Mouse (Mus musculus) midbrain, embryonic 11.5 days (tissue): ENCODE results near the gene Ercc1. TPM values are rescaled to one million over a fixed set of nuclear protein-coding genes. Genes with fewer than 3 reads are reported as not detected.

ENCODE experiments used
- ATAC-seq: fragments of 200-750 bp; cut with Nextera tagmentation; 2 replicates; pipeline ENCODE4 v1.8.0; 2017; ENCODE audit warnings: moderate TSS enrichment, moderate library complexity; ENCODE audit not compliant: low FRiP score
- DNase-seq: peaks from one replicate; pipeline ENCODE4 v3.0.0; 2015; ENCODE audit warnings: low spot score; ENCODE audit errors: missing footprints
- H3K27ac ChIP-seq: fragments of 300-500 bp; sonication (generic); 2 replicates; pipeline ENCODE4 v1.5.1; 2014; ENCODE audit warnings: low read depth, low read length
- H3K27me3 ChIP-seq: fragments of 300-500 bp; sonication (generic); 2 replicates; pipeline ENCODE4 v1.6.1; 2014; ENCODE audit warnings: mild to moderate bottlenecking, low read length, moderate library complexity, mixed read lengths; ENCODE audit not compliant: control insufficient read depth, insufficient read depth
- H3K36me3 ChIP-seq: fragments of 300-500 bp; sonication (generic); 2 replicates; pipeline ENCODE4 v1.6.1; 2014; ENCODE audit warnings: mild to moderate bottlenecking, low read length, moderate library complexity, mixed read lengths; ENCODE audit not compliant: control insufficient read depth, insufficient read depth
- H3K4me1 ChIP-seq: fragments of 300-500 bp; sonication (generic); 2 replicates; pipeline ENCODE4 v1.6.1; 2014; ENCODE audit warnings: low read length; ENCODE audit not compliant: control insufficient read depth, insufficient read depth
- H3K4me2 ChIP-seq: fragments of 300-500 bp; sonication (generic); 2 replicates; pipeline ENCODE4 v1.6.1; 2014; ENCODE audit warnings: mild to moderate bottlenecking, moderate library complexity
- H3K4me3 ChIP-seq: fragments of 300-500 bp; sonication (generic); 2 replicates; pipeline ENCODE4 v1.5.1; 2014; ENCODE audit warnings: low read depth, low read length
- H3K9ac ChIP-seq: fragments of 300-500 bp; sonication (generic); 2 replicates; pipeline ENCODE4 v1.6.1; 2014; ENCODE audit warnings: low read length
- H3K9me3 ChIP-seq: fragments of 300-500 bp; sonication (generic); 2 replicates; pipeline ENCODE4 v1.6.1; 2016; ENCODE audit warnings: low read length; ENCODE audit not compliant: control insufficient read depth
- WGBS: fragments of 180-500 bp; shearing (Covaris S2); extraction: QIAGEN DNeasy Blood & Tissue Kit; methylation state at CpG from one replicate; pipeline ENCODE4 v1.1.7; 2014; 5-methylcytosine and 5-hydroxymethylcytosine counted together
- polyA plus RNA-seq: library from polyadenylated mRNA; unstranded; fragments of >200 nt; fragmentation: Nextera tagmentation; extraction: Ambion mirVana; gene quantifications from 2 replicates; pipeline ENCODE4 v1.2.1, GENCODE M21; 2014

Ercc1 gene
- polyA plus RNA-seq, 1 experiment from 2014 or later: 111 TPM

GRCm38 (mm10) chr7:19363881-19364280 is 19.3 kb downstream of the Ercc1 start:
- no peak overlapping the region for H3K9ac ChIP-seq
- no peak overlapping the region for H3K4me2 ChIP-seq
- DNase-seq (peak; percentile 96), ATAC-seq (no peak)
- H3K27me3 ChIP-seq: no peaks in the 10 kb centered on the region
- 3% methylated on average over 18 of the region's 18 CpGs for WGBS
- no peaks in the 10 kb centered on the region for H3K36me3 ChIP-seq
- H3K4me3 ChIP-seq: no peak overlapping the region
- no peak overlapping the region for H3K27ac ChIP-seq
- peaks cover 18% of the 10 kb centered on the region for H3K4me1 ChIP-seq
- no peaks in the 10 kb centered on the region for H3K9me3 ChIP-seq

GRCm38 (mm10) chr7:19365376-19365775 is 20.8 kb downstream of the Ercc1 start:
- no peak overlapping the region for H3K27ac ChIP-seq
- H3K4me3 ChIP-seq: no peak overlapping the region
- H3K4me1 ChIP-seq: peaks cover 18% of the 10 kb centered on the region
- no peak overlapping the region for H3K4me2 ChIP-seq
- H3K27me3 ChIP-seq: no peaks in the 10 kb centered on the region
- H3K9me3 ChIP-seq: no peaks in the 10 kb centered on the region
- no peak for DNase-seq
- no peaks in the 10 kb centered on the region for H3K36me3 ChIP-seq
- ATAC-seq: no peak
- WGBS: 75% methylated on average over 4 of the region's 4 CpGs
- no peak overlapping the region for H3K9ac ChIP-seq

GRCm38 (mm10) chr7:19368380-19368779 is 23.8 kb downstream of the Ercc1 start:
- Histone ChIP-seq H3K27me3 (no peaks in the 10 kb centered on the region), H3K36me3 (no peaks in the 10 kb centered on the region), H3K4me3 (no peak overlapping the region), H3K4me1 (no peaks in the 10 kb centered on the region; the same call in 1 of the 2 replicates), H3K27ac (no peak overlapping the region), H3K9me3 (no peaks in the 10 kb centered on the region), H3K4me2 (no peak overlapping the region), H3K9ac (no peak overlapping the region)
- DNase-seq (peak; percentile 75), ATAC-seq (no peak)
- 25% methylated on average over 16 of the region's 16 CpGs for WGBS

GRCm38 (mm10) chr7:19369823-19370425 is 25.3 kb downstream of the Ercc1 start:
- Histone ChIP-seq H3K36me3 (no peaks in the 10 kb centered on the region), H3K4me3 (peak overlapping the region; percentile 37), H3K4me1 (no peaks in the 10 kb centered on the region), H3K27me3 (no peaks in the 10 kb centered on the region), H3K27ac (no peak overlapping the region), H3K9ac (peak overlapping the region; percentile 71), H3K4me2 (peak overlapping the region; percentile 50), H3K9me3 (no peaks in the 10 kb centered on the region)
- DNase-seq: peak; percentile 98
- WGBS: 11% methylated on average over 46 of the region's 46 CpGs
- peak; percentile 91 for ATAC-seq

GRCm38 (mm10) chr7:19373367-19373766 is 28.8 kb downstream of the Ercc1 start:
- H3K36me3 ChIP-seq: no peaks in the 10 kb centered on the region; the same call in 1 of the 2 replicates
- WGBS: 82% methylated on average over 2 of the region's 2 CpGs

GRCm38 (mm10) chr7:19375368-19375767 is 30.8 kb downstream of the Ercc1 start:
- H3K36me3 ChIP-seq: no peaks in the 10 kb centered on the region; the same call in 1 of the 2 replicates
- no peak overlapping the region for H3K27ac ChIP-seq
- H3K9ac ChIP-seq: no peak overlapping the region
- no peaks in the 10 kb centered on the region for H3K4me1 ChIP-seq
- no peak overlapping the region for H3K4me2 ChIP-seq
- ATAC-seq (no peak), DNase-seq (peak; percentile 31)
- H3K27me3 ChIP-seq: no peaks in the 10 kb centered on the region
- no peaks in the 10 kb centered on the region for H3K9me3 ChIP-seq
- WGBS: 83% methylated on average over 18 of the region's 18 CpGs
- H3K4me3 ChIP-seq: no peak overlapping the region

More at GRCm38 (mm10) chr7:19373367-19373766, 28.8 kb downstream of the Ercc1 start:
- no peak for ATAC-seq
- H3K4me2 ChIP-seq: no peak overlapping the region
- no peak overlapping the region for H3K4me3 ChIP-seq
- H3K9ac ChIP-seq: no peak overlapping the region
- no peaks in the 10 kb centered on the region for H3K4me1 ChIP-seq
- no peaks in the 10 kb centered on the region for H3K9me3 ChIP-seq
- H3K27ac ChIP-seq: no peak overlapping the region
- DNase-seq: no peak
- H3K27me3 ChIP-seq: no peaks in the 10 kb centered on the region

- Histone ChIP-seq H3K36me3 (no peaks in the 10 kb centered on the region; the same call in 1 of the 2 replicates), H3K27me3 (no peaks in the 10 kb centered on the region), H3K4me1 (no peaks in the 10 kb centered on the region), H3K4me2 (no peak overlapping the region), H3K27ac (no peak overlapping the region), H3K4me3 (no peak overlapping the region), H3K9ac (no peak overlapping the region), H3K9me3 (no peaks in the 10 kb centered on the region)
- 83% methylated on average over 4 of the region's 4 CpGs for WGBS
- ATAC-seq (no peak), DNase-seq (peak; percentile 59)
Observed at GRCm38 (mm10) chr7:19376019-19376418, 31.4 kb downstream of the Ercc1 start.

GRCm38 (mm10) chr7:19378049-19378448 is 33.5 kb downstream of the Ercc1 start:
- ATAC-seq: no peak
- 66% methylated on average over 8 of the region's 8 CpGs for WGBS
- H3K4me1 ChIP-seq: peaks cover 7% of the 10 kb centered on the region

GRCm38 (mm10) chr7:19381377-19382165 is 37.0 kb downstream of the Ercc1 start, which contains the start of gene Ercc2:
TSS of gene Ercc2 (plus strand) at chr7:19382010.
- DNase-seq: peak; percentile 100
- no peak within 1 kb of the TSS; the same call in 1 of the 2 replicates for H3K27ac ChIP-seq
- H3K4me3 ChIP-seq: peak within 1 kb of the TSS; percentile 98
- H3K36me3 ChIP-seq: peaks cover 12% of the 10 kb centered on the region
- H3K27me3 ChIP-seq: no peaks in the 10 kb centered on the region
- 7% methylated on average over 47 of the region's 48 CpGs for WGBS
- peak within 1 kb of the TSS; percentile 92 for H3K4me2 ChIP-seq
- H3K9me3 ChIP-seq: no peaks in the 10 kb centered on the region
- peak within 1 kb of the TSS; percentile 87 for H3K9ac ChIP-seq
- peak; percentile 95 for ATAC-seq
- H3K4me1 ChIP-seq: peaks cover 10% of the 10 kb centered on the region

More at GRCm38 (mm10) chr7:19378049-19378448, 33.5 kb downstream of the Ercc1 start:
- Histone ChIP-seq H3K27ac (no peak overlapping the region), H3K36me3 (no peaks in the 10 kb centered on the region; the same call in 1 of the 2 replicates), H3K4me3 (no peak overlapping the region), H3K9ac (no peak overlapping the region), H3K9me3 (no peaks in the 10 kb centered on the region), H3K27me3 (no peaks in the 10 kb centered on the region), H3K4me2 (no peak overlapping the region)
- DNase-seq: peak; percentile 75
